Mouse (Mus musculus) thymus, postnatal 10 days (tissue): ENCODE results near the gene Slc16a14.
A peak's percentile ranks its signal among the peaks of the same experiment; 100 is the strongest.
"Not testable (repeated sequence)": the region's sequence is repeated elsewhere in the genome, so short reads cannot be mapped to it uniquely, and the experiment has no call there.

Source experiments
- DNase-seq, 2 experiments: peaks; one replicate each; pipeline ENCODE4 v3.0.0; 2021; ENCODE audit warnings: low spot score in 2 of 2

The Slc16a14 gene

GRCm38 (mm10) chr1:84934503-84935333, at the start of gene Slc16a14:
Slc16a14 (minus strand) TSS chr1:84935134.
- DNase-seq, result no peak

GRCm38 (mm10) chr1:84961779-84962178, 26.8 kb upstream of the Slc16a14 start:
- DNase-seq, result not testable (repeated sequence)

- not testable (repeated sequence) for DNase-seq
Observed at GRCm38 (mm10) chr1:84957713-84958112, 22.8 kb upstream of the Slc16a14 start.

GRCm38 (mm10) chr1:84956771-84957170, 21.8 kb upstream of the Slc16a14 start:
- DNase-seq, result not testable (repeated sequence)

- DNase-seq, result no peak
Observed at GRCm38 (mm10) chr1:84952456-84953181, 17.7 kb upstream of the Slc16a14 start.

- no peak for DNase-seq
Observed at GRCm38 (mm10) chr1:84951566-84951965, 16.6 kb upstream of the Slc16a14 start.

GRCm38 (mm10) chr1:84947390-84947789, 12.5 kb upstream of the Slc16a14 start:
- DNase-seq, result no peak

GRCm38 (mm10) chr1:84945950-84946349, 11.0 kb upstream of the Slc16a14 start:
- DNase-seq, result no peak

- DNase-seq, result no peak
Observed at GRCm38 (mm10) chr1:84943549-84943948, 8.6 kb upstream of the Slc16a14 start.

- DNase-seq, result no peak
Observed at GRCm38 (mm10) chr1:84942666-84943065, 7.7 kb upstream of the Slc16a14 start.

- no peak for DNase-seq
Observed at GRCm38 (mm10) chr1:84940322-84940721, 5.4 kb upstream of the Slc16a14 start.

GRCm38 (mm10) chr1:84939466-84939865, 4.5 kb upstream of the Slc16a14 start:
- DNase-seq, result no peak

- DNase-seq, result no peak
Observed at GRCm38 (mm10) chr1:84936716-84937510, 2.0 kb upstream of the Slc16a14 start.

- DNase-seq, result no peak
Observed at GRCm38 (mm10) chr1:84935668-84936067, 734 bp upstream of the Slc16a14 start.

- DNase-seq, result no peak
Observed at GRCm38 (mm10) chr1:84934151-84934502, 807 bp downstream of the Slc16a14 start.

- DNase-seq, result peak in 1 of 2 experiments; percentile 33
Observed at GRCm38 (mm10) chr1:84933472-84934150, 1.3 kb downstream of the Slc16a14 start.

- no peak for DNase-seq
Observed at GRCm38 (mm10) chr1:84925599-84925998, 9.3 kb downstream of the Slc16a14 start.

- no peak for DNase-seq
Observed at GRCm38 (mm10) chr1:84924134-84924533, 10.8 kb downstream of the Slc16a14 start.

- no peak for DNase-seq
Observed at GRCm38 (mm10) chr1:84923432-84923831, 11.5 kb downstream of the Slc16a14 start.

GRCm38 (mm10) chr1:84918865-84919264, 16.1 kb downstream of the Slc16a14 start:
- no peak for DNase-seq

GRCm38 (mm10) chr1:84915010-84915409, 19.9 kb downstream of the Slc16a14 start:
- DNase-seq, result no peak

GRCm38 (mm10) chr1:84912571-84912970, 22.4 kb downstream of the Slc16a14 start:
- no peak for DNase-seq
